Mouse (Mus musculus) effector memory CD4-positive, alpha-beta T cell, adult 7 months (primary cell): ENCODE results near the gene Usp17ld. TPM values are rescaled to one million over a fixed set of nuclear protein-coding genes. Genes with fewer than 3 reads are reported as not detected.

ENCODE experiments used
- polyA plus RNA-seq: library from polyadenylated mRNA; unstranded; fragments of 100-300 nt; shearing (Covaris generic); gene quantifications from one replicate; pipeline ENCODE4 v1.2.1, GENCODE M21; 2017

The Usp17ld gene
- not detected for polyA plus RNA-seq

GRCm38 (mm10) chr7:103252405-103252804, at the start of gene Usp17ld:
TSS of gene Usp17ld (minus strand) at chr7:103252505.

DNA sequence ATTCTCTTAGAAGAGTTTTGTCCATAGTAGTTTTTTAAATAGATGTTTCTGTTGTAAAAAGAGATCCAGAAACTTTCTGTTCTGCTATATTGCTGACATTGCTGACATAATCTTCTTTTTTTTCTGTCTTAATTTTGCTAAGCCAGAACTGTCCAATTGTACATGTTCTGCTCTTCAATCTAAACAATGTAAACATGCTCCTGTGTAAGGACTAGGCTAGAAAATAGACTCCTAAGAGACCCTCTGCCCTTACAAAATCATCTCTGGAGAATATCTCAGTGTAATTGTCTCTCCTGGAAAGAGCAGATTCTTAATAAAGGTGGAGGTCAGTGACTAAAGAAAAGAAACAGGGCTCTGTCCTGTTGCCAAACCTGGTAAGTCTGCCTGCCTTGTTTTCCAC, 35.6 kb downstream of the Usp17ld start, which contains the start of gene Olfr594:
TSS of gene Olfr594 (plus strand) at position 301 of the 400 bp plus-strand sequence.

DNA sequence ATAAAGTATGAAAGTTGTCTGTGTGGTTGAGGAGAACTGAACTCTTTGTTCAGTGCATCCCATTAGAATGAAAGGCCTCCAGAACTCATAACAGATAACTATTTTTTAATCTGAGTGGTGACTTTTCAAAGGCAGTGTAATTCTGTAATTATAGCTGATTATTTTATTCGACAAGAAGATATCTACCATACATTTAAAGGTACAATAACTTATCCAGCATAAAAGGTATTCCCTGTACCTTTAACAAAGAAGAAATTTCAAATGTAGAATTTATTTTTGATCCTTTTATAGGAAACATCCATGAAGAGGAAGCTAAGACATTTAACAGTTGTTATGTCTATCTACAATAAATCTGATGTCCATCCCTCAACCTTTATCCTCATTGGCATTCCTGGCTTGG, 40.7 kb downstream of the Usp17ld start, which contains the start of gene Olfr593:
TSS of gene Olfr593 (plus strand) at position 301 of the 400 bp plus-strand sequence.

Other genes starting within 250 kb of the Usp17ld start
- gene Olfr582, start 214.5 kb downstream of the Usp17ld start, polyA plus RNA-seq: not detected
- gene Olfr583, start 201.2 kb downstream of the Usp17ld start, polyA plus RNA-seq: not detected
- gene Olfr584, start 170.6 kb downstream of the Usp17ld start, polyA plus RNA-seq: not detected
- not detected for gene Olfr585, start 154.8 kb downstream of the Usp17ld start, polyA plus RNA-seq
- gene Olfr586, start 126.9 kb downstream of the Usp17ld start, polyA plus RNA-seq: not detected
- not detected for gene Olfr588-ps1, start 111.6 kb downstream of the Usp17ld start, polyA plus RNA-seq
- gene Olfr589, start 96.1 kb downstream of the Usp17ld start, polyA plus RNA-seq: not detected
- gene Olfr591, start 74.2 kb downstream of the Usp17ld start, polyA plus RNA-seq: 0.07 TPM
- gene Olfr592, start 67.7 kb downstream of the Usp17ld start, polyA plus RNA-seq: not detected
- gene Olfr593, start 40.6 kb downstream of the Usp17ld start, polyA plus RNA-seq: not detected
- 0.27 TPM for gene Olfr594, start 35.5 kb downstream of the Usp17ld start, polyA plus RNA-seq
- not detected for gene Olfr596, start 53.1 kb upstream of the Usp17ld start, polyA plus RNA-seq
- gene Olfr597, start 63.8 kb upstream of the Usp17ld start, polyA plus RNA-seq: not detected
- gene Olfr598, start 71.1 kb upstream of the Usp17ld start, polyA plus RNA-seq: not detected
- gene Olfr599, start 83.4 kb upstream of the Usp17ld start, polyA plus RNA-seq: not detected
- not detected for gene Olfr600, start 97.2 kb upstream of the Usp17ld start, polyA plus RNA-seq
- gene Olfr601, start 110.2 kb upstream of the Usp17ld start, polyA plus RNA-seq: not detected
- gene Olfr603, start 133.7 kb upstream of the Usp17ld start, polyA plus RNA-seq: not detected
- not detected for gene Usp17lc, start 162.6 kb upstream of the Usp17ld start, polyA plus RNA-seq
- gene Olfr605, start 192.9 kb upstream of the Usp17ld start, polyA plus RNA-seq: not detected
- gene Olfr606, start 196.5 kb upstream of the Usp17ld start, polyA plus RNA-seq: not detected
- gene Olfr607, start 211.6 kb upstream of the Usp17ld start, polyA plus RNA-seq: not detected
- gene Olfr608, start 217.4 kb upstream of the Usp17ld start, polyA plus RNA-seq: not detected
- not detected for gene Olfr609, start 245.6 kb upstream of the Usp17ld start, polyA plus RNA-seq